Mouse (Mus musculus): ENCODE results near the gene Pcbp3. TPM values are rescaled to one million over a fixed set of nuclear protein-coding genes. Genes with fewer than 3 reads are reported as not detected.

Pcbp3 gene
- total RNA-seq (2014; rRNA removed) (57.0 and 59.0 TPM in 2 replicates), polyA plus RNA-seq (2015; fragmentation: Nextera tagmentation; extraction: Ambion mirVana) (92.9 and 95.6 TPM in 2 replicates)

GRCm38 (mm10) chr10:76961790-76962489, at the start of gene Pcbp3:
Gene Pcbp3 (minus strand): TSS chr10:76961887.
- no peak for TF ChIP-seq CTCF (IDR thresholded peaks at IDR 0.05; ENCODE audit: low read depth)
- DNase-seq (ENCODE audit: low spot score) (peak; percentile 99), ATAC-seq (peak; percentile 98)
- Histone ChIP-seq H3K4me1 (ENCODE audit: insufficient read depth, low read length) (no peaks in the 10 kb centered on the region; the same call in 1 of the 2 replicates), H3K4me3 (ENCODE audit: low read length) (peak within 1 kb of the TSS; percentile 73), H3K27ac (peak within 1 kb of the TSS; percentile 69), H3K4me2 (ENCODE audit: low read depth, low read length) (peak within 1 kb of the TSS; percentile 97), H3K9me3 (ENCODE audit: low read length) (no peaks in the 10 kb centered on the region), H3K27me3 (ENCODE audit: insufficient read depth, low read length) (no peaks in the 10 kb centered on the region), H3K36me3 (ENCODE audit: insufficient read depth, low read length) (no peaks in the 10 kb centered on the region), H3K9ac (replicated peaks; ENCODE audit: low read length) (peak within 1 kb of the TSS; percentile 72)
- WGBS, result 2% methylated on average over 55 of the region's 62 CpGs

- H3K4me2 ChIP-seq (ENCODE audit: low read depth, low read length), result no peak overlapping the region
- H3K9me3 ChIP-seq (ENCODE audit: low read length), result no peaks in the 10 kb centered on the region
- ATAC-seq, result no peak
- no peak overlapping the region for H3K4me3 ChIP-seq (ENCODE audit: low read length)
- peak overlapping the region; percentile 74; the same call in 1 of the 2 replicates for H3K27ac ChIP-seq
- DNase-seq (ENCODE audit: low spot score), result no peak
- no peak for TF ChIP-seq CTCF (IDR thresholded peaks at IDR 0.05; ENCODE audit: low read depth)
- H3K36me3 ChIP-seq (ENCODE audit: insufficient read depth, low read length), result no peaks in the 10 kb centered on the region
- peaks cover 11% of the 10 kb centered on the region for H3K4me1 ChIP-seq (ENCODE audit: insufficient read depth, low read length)
- no peak overlapping the region for H3K9ac ChIP-seq (replicated peaks; ENCODE audit: low read length)
- 67% methylated on average over 3 of the region's 3 CpGs for WGBS
- H3K27me3 ChIP-seq (ENCODE audit: insufficient read depth, low read length), result no peaks in the 10 kb centered on the region
Observed at GRCm38 (mm10) chr10:77008698-77009097, 47.0 kb upstream of the Pcbp3 start.

- H3K27me3 ChIP-seq (ENCODE audit: insufficient read depth, low read length), result no peaks in the 10 kb centered on the region
- no peaks in the 10 kb centered on the region for H3K36me3 ChIP-seq (ENCODE audit: insufficient read depth, low read length)
- DNase-seq (ENCODE audit: low spot score) (peak; percentile 80), ATAC-seq (peak; percentile 86)
- peaks cover 11% of the 10 kb centered on the region for H3K4me1 ChIP-seq (ENCODE audit: insufficient read depth, low read length)
- peak overlapping the region; percentile 74 for H3K27ac ChIP-seq
- WGBS, result 13% methylated on average over 9 of the region's 9 CpGs
- no peak overlapping the region for H3K4me3 ChIP-seq (ENCODE audit: low read length)
- no peak for TF ChIP-seq CTCF (IDR thresholded peaks at IDR 0.05; ENCODE audit: low read depth)
- no peaks in the 10 kb centered on the region for H3K9me3 ChIP-seq (ENCODE audit: low read length)
- H3K9ac ChIP-seq (replicated peaks; ENCODE audit: low read length), result 0 out of 2 replicates have a peak overlapping the region, but pooled peaks have one; percentile 33
- H3K4me2 ChIP-seq (ENCODE audit: low read depth, low read length), result no peak overlapping the region
Observed at GRCm38 (mm10) chr10:77008109-77008561, 46.4 kb upstream of the Pcbp3 start.

GRCm38 (mm10) chr10:77007433-77008108, 45.9 kb upstream of the Pcbp3 start:
- Histone ChIP-seq H3K9ac (replicated peaks; ENCODE audit: low read length) (0 out of 2 replicates have a peak overlapping the region, but pooled peaks have one; percentile 33), H3K27ac (peak overlapping the region; percentile 74), H3K27me3 (ENCODE audit: insufficient read depth, low read length) (no peaks in the 10 kb centered on the region), H3K4me1 (ENCODE audit: insufficient read depth, low read length) (peaks cover 11% of the 10 kb centered on the region), H3K9me3 (ENCODE audit: low read length) (no peaks in the 10 kb centered on the region), H3K36me3 (ENCODE audit: insufficient read depth, low read length) (no peaks in the 10 kb centered on the region), H3K4me3 (ENCODE audit: low read length) (no peak overlapping the region), H3K4me2 (ENCODE audit: low read depth, low read length) (no peak overlapping the region)
- ATAC-seq (peak; percentile 21; the same call in 1 of the 2 replicates), DNase-seq (ENCODE audit: low spot score) (peak; percentile 35)
- no peak for TF ChIP-seq CTCF (IDR thresholded peaks at IDR 0.05; ENCODE audit: low read depth)
- WGBS, result 29% methylated on average over 8 of the region's 8 CpGs

- Histone ChIP-seq H3K9me3 (ENCODE audit: low read length) (no peaks in the 10 kb centered on the region), H3K4me1 (ENCODE audit: insufficient read depth, low read length) (peaks cover 11% of the 10 kb centered on the region), H3K4me2 (ENCODE audit: low read depth, low read length) (no peak overlapping the region), H3K4me3 (ENCODE audit: low read length) (no peak overlapping the region), H3K27ac (no peak overlapping the region), H3K36me3 (ENCODE audit: insufficient read depth, low read length) (no peaks in the 10 kb centered on the region), H3K27me3 (ENCODE audit: insufficient read depth, low read length) (no peaks in the 10 kb centered on the region), H3K9ac (replicated peaks; ENCODE audit: low read length) (no peak overlapping the region)
- no peak; the same call in 1 of the 2 replicates for ATAC-seq
- DNase-seq (ENCODE audit: low spot score), result peak; percentile 51
- 35% methylated on average over 7 of the region's 7 CpGs for WGBS
- TF ChIP-seq CTCF (IDR thresholded peaks at IDR 0.05; ENCODE audit: low read depth), result no peak
Observed at GRCm38 (mm10) chr10:77004936-77005335, 43.2 kb upstream of the Pcbp3 start.

GRCm38 (mm10) chr10:76997759-76998513, 36.2 kb upstream of the Pcbp3 start:
- DNase-seq (ENCODE audit: low spot score) (peak; percentile 66), ATAC-seq (peak; percentile 64; the same call in 1 of the 2 replicates)
- TF ChIP-seq CTCF (IDR thresholded peaks at IDR 0.05; ENCODE audit: low read depth), result no peak
- Histone ChIP-seq H3K4me1 (ENCODE audit: insufficient read depth, low read length) (no peaks in the 10 kb centered on the region), H3K9me3 (ENCODE audit: low read length) (no peaks in the 10 kb centered on the region), H3K27me3 (ENCODE audit: insufficient read depth, low read length) (no peaks in the 10 kb centered on the region), H3K9ac (replicated peaks; ENCODE audit: low read length) (no peak overlapping the region), H3K36me3 (ENCODE audit: insufficient read depth, low read length) (no peaks in the 10 kb centered on the region), H3K27ac (no peak overlapping the region), H3K4me2 (ENCODE audit: low read depth, low read length) (no peak overlapping the region), H3K4me3 (ENCODE audit: low read length) (no peak overlapping the region)
- WGBS, result 56% methylated on average over 17 of the region's 17 CpGs
